Mouse (Mus musculus) small intestine, adult 2 months (tissue): ENCODE results near the gene Gramd1b.

Experiments used
- CTCF ChIP-seq: fragments of 200-500 bp; IDR thresholded peaks from 2 replicates; pipeline ENCODE4 v1.5.1; 2012; ENCODE audit warnings: low read depth, mild to moderate bottlenecking, control low read depth, inconsistent platforms, low read length, moderate library complexity, mixed read lengths; ENCODE audit not compliant: insufficient replicate concordance, insufficient read length; ENCODE audit errors: extremely low read depth
- POLR2A ChIP-seq: fragments of 200-500 bp; IDR thresholded peaks from 2 replicates; pipeline ENCODE4 v1.6.1; 2012; ENCODE audit warnings: low read depth, mild to moderate bottlenecking, control low read depth, inconsistent platforms, low read length, moderate library complexity

DNA sequence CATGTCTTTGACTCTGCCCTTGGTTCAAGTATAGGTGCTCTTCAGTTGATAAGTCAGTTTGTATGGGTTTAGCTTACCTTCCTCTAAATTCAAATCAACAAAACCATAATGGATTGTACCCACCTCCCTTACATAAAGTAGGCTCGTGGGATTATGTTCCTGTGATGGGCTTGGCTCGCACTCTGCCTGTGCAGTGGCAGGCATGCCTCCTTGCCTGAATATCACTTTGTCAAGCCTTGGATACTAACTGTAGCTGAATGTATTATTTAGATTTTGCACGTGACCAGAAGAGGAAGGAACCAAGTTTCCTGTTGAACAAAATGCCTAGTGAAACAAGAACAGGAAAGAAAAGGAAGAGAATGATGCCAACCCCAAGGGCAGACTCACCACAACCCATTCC lies 260.1 kb downstream of the Gramd1b start:
- TF ChIP-seq CTCF (no peak), POLR2A (no peak)
